In genomic region chr11:16810086-16810485, GRCm38 (mm10) we compare ENCODE assay signal across 15 mouse cellular contexts. TPM values are rescaled to one million over a fixed set of nuclear protein-coding genes. Genes with fewer than 3 reads are reported as not detected.
DNase-seq lines count a peak whose midpoint lies in the region; ATAC-seq and TF ChIP-seq lines count a peak whose summit lies in the region.
"Had no signal": no experiment of that assay in that cellular context is flagged by ENCODE, and none has a peak within 500 bp of the region (broad histone marks: within the 10 kb centered on the region; RNA-seq: fewer than 3 reads in every experiment).

No protein-coding gene starts in this region.

- ATAC-seq in stomach, embryonic 16.5 days (ENCODE audit: insufficient read depth, low FRiP score), result no peak; the same call in 1 of the 2 replicates
- ATAC-seq: midbrain, embryonic 15.5 days had no signal

- 28% methylated on average over 3 of the region's 3 CpGs for WGBS in liver, adult 2 months
- 79% methylated on average over 3 of the region's 3 CpGs for whole genome bisulfite sequencing in stomach, embryonic 16.5 days

- no peak overlapping the region for H3K4me3 ChIP-seq in gastrocnemius, adult 2 months
- no peak overlapping the region for H3K4me3 ChIP-seq in liver, adult 2 months (ENCODE audit: insufficient read depth, low read depth, low read length)
- H3K4me3 ChIP-seq in stomach, embryonic 16.5 days (replicated peaks; ENCODE audit: low read length), result no peak overlapping the region
- H3K4me3 ChIP-seq: forebrain, embryonic 10.5 days; hindbrain, embryonic 15.5 days; midbrain, embryonic 15.5 days; neural tube, embryonic 13.5 days had no signal

- H3K79me2 ChIP-seq in liver, adult 2 months (ENCODE audit: control insufficient read depth, insufficient read depth, low read length), result peaks cover 53% of the 10 kb centered on the region

- H3K36me3 ChIP-seq in liver, adult 2 months (ENCODE audit: control insufficient read depth, insufficient read depth, low read length), result peaks cover 86% of the 10 kb centered on the region
- no peaks in the 10 kb centered on the region for H3K36me3 ChIP-seq in stomach, embryonic 16.5 days (ENCODE audit: control insufficient read depth, insufficient read depth, low read length)
- H3K36me3 ChIP-seq: forebrain, embryonic 10.5 days; hindbrain, embryonic 15.5 days; midbrain, embryonic 15.5 days; neural tube, embryonic 13.5 days had no signal

- H3K27ac ChIP-seq in gastrocnemius, adult 2 months, result peak overlapping the region; percentile 72
- no peak overlapping the region for H3K27ac ChIP-seq in liver, adult 2 months (replicated peaks; ENCODE audit: insufficient read depth, low read depth, low read length)
- peak overlapping the region; percentile 72; the same call in 1 of the 2 replicates for H3K27ac ChIP-seq in stomach, embryonic 16.5 days (ENCODE audit: low read length)
- H3K27ac ChIP-seq: forebrain, embryonic 10.5 days; hindbrain, embryonic 15.5 days; midbrain, embryonic 15.5 days; neural tube, embryonic 13.5 days had no signal

- no peak overlapping the region for H3K4me2 ChIP-seq in stomach, embryonic 16.5 days (ENCODE audit: low read depth, low read length)
- H3K4me2 ChIP-seq: hindbrain, embryonic 15.5 days; midbrain, embryonic 15.5 days; neural tube, embryonic 13.5 days had no signal

- TF ChIP-seq CTCF in gastrocnemius, adult 2 months (IDR thresholded peaks at IDR 0.05), result no peak
- no peak for TF ChIP-seq CTCF in liver, adult 2 months (IDR thresholded peaks at IDR 0.05; ENCODE audit: low read depth, low read length)

- no peaks in the 10 kb centered on the region for H3K27me3 ChIP-seq in liver, adult 2 months (ENCODE audit: control insufficient read depth, insufficient read depth, low read length)
- H3K27me3 ChIP-seq in stomach, embryonic 16.5 days (ENCODE audit: control insufficient read depth, insufficient read depth, low read length), result no peaks in the 10 kb centered on the region
- H3K27me3 ChIP-seq: CH12.LX; hindbrain, embryonic 15.5 days; midbrain, embryonic 15.5 days; neural tube, embryonic 13.5 days had no signal

- H3K4me1 ChIP-seq in liver, adult 2 months (ENCODE audit: control insufficient read depth, insufficient read depth, low read length), result peaks cover 47% of the 10 kb centered on the region
- H3K4me1 ChIP-seq in stomach, embryonic 16.5 days (ENCODE audit: control insufficient read depth, insufficient read depth, low read length), result peaks cover 8% of the 10 kb centered on the region
- H3K4me1 ChIP-seq: forebrain, embryonic 10.5 days; hindbrain, embryonic 15.5 days; midbrain, embryonic 15.5 days; neural tube, embryonic 13.5 days had no signal

- no peaks in the 10 kb centered on the region for H3K9me3 ChIP-seq in stomach, embryonic 16.5 days (replicated peaks; ENCODE audit: control insufficient read depth, low read length)
- H3K9me3 ChIP-seq: forebrain, embryonic 10.5 days; hindbrain, embryonic 15.5 days; midbrain, embryonic 15.5 days; neural tube, embryonic 13.5 days had no signal

- no peak for DNase-seq in gastrocnemius, adult 2 months
- no peak for DNase-seq in gastrocnemius, postnatal 4 days (ENCODE audit: low spot score in 2 of 2)
- peak; percentile 55 for DNase-seq in liver, adult 2 months (ENCODE audit: extremely low read depth, low read depth, low spot score)
- no peak for DNase-seq in liver
- peak; percentile 31 for DNase-seq in kidney, postnatal 14 days
- DNase-seq in ovary, postnatal 36 days (ENCODE audit: low spot score), result no peak
- no peak for DNase-seq in heart, adult 11 months
- DNase-seq: adrenal gland, adult 8-10 months; gastrocnemius, postnatal 14 days had no signal

- intact Hi-C loops in gastrocnemius, adult 2 months (cut with DNase I), result no loop called here

- no peak for TF ChIP-seq POLR2A in liver, adult 2 months (IDR thresholded peaks at IDR 0.05; ENCODE audit: extremely low read depth, insufficient read depth, low read length)

- no peak overlapping the region for H3K9ac ChIP-seq in liver, adult 2 months (ENCODE audit: low read depth, low read length)
- H3K9ac ChIP-seq in stomach, embryonic 16.5 days (ENCODE audit: low read length), result no peak overlapping the region
- H3K9ac ChIP-seq: hindbrain, embryonic 15.5 days; midbrain, embryonic 15.5 days; neural tube, embryonic 13.5 days had no signal

RNA-seq across cellular contexts. Expression of gene Egfr, which starts 58.1 kb away (rescaled TPM):
- 10 to 100 TPM; 12.2 to 14.7 TPM for total RNA-seq in gastrocnemius, adult 2 months (2021)
- total RNA-seq in gastrocnemius, postnatal 4 days (2021), result 10 to 100 TPM; 32.9 to 40.1 TPM
- total RNA-seq in liver, adult 2 months (2014; rRNA removed), result 193 and 198 TPM in 2 replicates
- 117 and 215 TPM in 2 replicates for polyA plus RNA-seq in liver, adult 2 months (2012; rRNA removed)
- 17.0 and 17.8 TPM in 2 replicates for polyA plus RNA-seq in stomach, embryonic 16.5 days (2015; fragmentation: Nextera tagmentation; extraction: Ambion mirVana)

Comparison
In these comparisons a context has a peak if more than half of its experiments do, and no peak if none do; other contexts are left out.
1. DNase-seq: peak in liver, adult 2 months (single experiment) and kidney, postnatal 14 days (single experiment); none in gastrocnemius, adult 2 months (single experiment), gastrocnemius, postnatal 4 days (0 of 2), liver (single experiment), ovary, postnatal 36 days (single experiment) and heart, adult 11 months (single experiment).